Mouse (Mus musculus): ENCODE data around the gene Pm20d2. TPM values are rescaled to one million over a fixed set of nuclear protein-coding genes. Genes with fewer than 3 reads are reported as not detected.

The Pm20d2 gene
- not detected in 2 replicates for polyA plus RNA-seq (2012)

- no peak for TF ChIP-seq GATA1 (IDR thresholded peaks at IDR 0.05; ENCODE audit: low read length)
These were observed at the start of gene Pm20d2 for GRCm38 (mm10) chr4:33189735-33190036. TSS of gene Pm20d2 (minus strand) at chr4:33189737.

- TF ChIP-seq GATA1 (IDR thresholded peaks at IDR 0.05; ENCODE audit: low read length): no peak
These were observed 41.3 kb upstream of the Pm20d2 start for GRCm38 (mm10) chr4:33230881-33231280.

GRCm38 (mm10) chr4:33229639-33230038, 40.1 kb upstream of the Pm20d2 start:
- TF ChIP-seq GATA1 (IDR thresholded peaks at IDR 0.05; ENCODE audit: low read length): no peak

GRCm38 (mm10) chr4:33227164-33227563, 37.6 kb upstream of the Pm20d2 start:
- TF ChIP-seq GATA1 (IDR thresholded peaks at IDR 0.05; ENCODE audit: low read length): no peak

- no peak for TF ChIP-seq GATA1 (IDR thresholded peaks at IDR 0.05; ENCODE audit: low read length)
These were observed 34.6 kb upstream of the Pm20d2 start for GRCm38 (mm10) chr4:33224003-33224675.

- TF ChIP-seq GATA1 (IDR thresholded peaks at IDR 0.05; ENCODE audit: low read length): no peak
These were observed 32.3 kb upstream of the Pm20d2 start for GRCm38 (mm10) chr4:33221847-33222246.

- no peak for TF ChIP-seq GATA1 (IDR thresholded peaks at IDR 0.05; ENCODE audit: low read length)
These were observed 19.6 kb upstream of the Pm20d2 start, which contains the start of gene Srsf12 for GRCm38 (mm10) chr4:33208881-33209841. TSS of gene Srsf12 (plus strand) at chr4:33208991.

- no peak for TF ChIP-seq GATA1 (IDR thresholded peaks at IDR 0.05; ENCODE audit: low read length)
These were observed 18.0 kb upstream of the Pm20d2 start for GRCm38 (mm10) chr4:33207551-33207950.

GRCm38 (mm10) chr4:33204682-33205081, 15.1 kb upstream of the Pm20d2 start:
- TF ChIP-seq GATA1 (IDR thresholded peaks at IDR 0.05; ENCODE audit: low read length): no peak

- TF ChIP-seq GATA1 (IDR thresholded peaks at IDR 0.05; ENCODE audit: low read length): no peak
These were observed 8.6 kb upstream of the Pm20d2 start for GRCm38 (mm10) chr4:33198117-33198516.

- no peak for TF ChIP-seq GATA1 (IDR thresholded peaks at IDR 0.05; ENCODE audit: low read length)
These were observed 479 bp downstream of the Pm20d2 start for GRCm38 (mm10) chr4:33188781-33189734.

- TF ChIP-seq GATA1 (IDR thresholded peaks at IDR 0.05; ENCODE audit: low read length): no peak
These were observed 1.4 kb downstream of the Pm20d2 start for GRCm38 (mm10) chr4:33188164-33188563.

GRCm38 (mm10) chr4:33183477-33183876, 6.1 kb downstream of the Pm20d2 start:
- TF ChIP-seq GATA1 (IDR thresholded peaks at IDR 0.05; ENCODE audit: low read length): no peak

- TF ChIP-seq GATA1 (IDR thresholded peaks at IDR 0.05; ENCODE audit: low read length): no peak
These were observed 37.2 kb downstream of the Pm20d2 start for GRCm38 (mm10) chr4:33152087-33153038.
